Mouse (Mus musculus) liver, embryonic 14.5 days (tissue): ENCODE measurements around the gene Vmn1r7. TPM values are rescaled to one million over a fixed set of nuclear protein-coding genes. Genes with fewer than 3 reads are reported as not detected.

ENCODE experiments used
- ATAC-seq: fragments of 200-750 bp; cut with Nextera tagmentation; 2 replicates; pipeline ENCODE4 v1.8.0; 2017; ENCODE audit warnings: moderate number of reproducible peaks, mild to moderate bottlenecking, moderate library complexity; ENCODE audit not compliant: insufficient read depth
- DNase-seq, 3 experiments: peaks; one replicate each; pipeline ENCODE4 v3.0.0-alpha.2; 2012 to 2013; ENCODE audit warnings: low read depth in 3 of 3, low spot score in 3 of 3
- H3K27ac ChIP-seq: fragments of 300-500 bp; sonication (generic); 2 replicates; pipeline ENCODE4 v1.5.1; 2014; ENCODE audit warnings: moderate library complexity, mild to moderate bottlenecking, control low read depth, inconsistent platforms
- H3K27me3 ChIP-seq: fragments of 300-500 bp; sonication (generic); 2 replicates; pipeline ENCODE4 v1.6.1; 2014; ENCODE audit warnings: mild to moderate bottlenecking, low read length, moderate library complexity; ENCODE audit not compliant: control insufficient read depth, insufficient read depth
- H3K36me3 ChIP-seq: fragments of 300-500 bp; sonication (generic); replicated peaks from 2 replicates; pipeline ENCODE4 v1.6.1; 2014; ENCODE audit warnings: low read depth; ENCODE audit not compliant: control insufficient read depth, insufficient read depth
- H3K4me1 ChIP-seq, 2 experiments: fragments of 200-500 bp in 1 of 2; fragments of 300-500 bp in 1 of 2; sonication (generic) in 1 of 2; replicated peaks; 2 replicates each; pipeline ENCODE4 v1.6.1; 2012 to 2014; ENCODE audit warnings: antibody characterized with exemption in 1 of 2, inconsistent platforms in 1 of 2, low read length in 1 of 2; ENCODE audit not compliant: control insufficient read depth in 2 of 2, insufficient read depth in 2 of 2
- H3K4me2 ChIP-seq: fragments of 300-500 bp; sonication (generic); 2 replicates; pipeline ENCODE4 v1.6.1; 2014; ENCODE audit warnings: low read depth, mild to moderate bottlenecking, control low read depth, moderate library complexity
- H3K4me3 ChIP-seq, 2 experiments: fragments of 200-500 bp in 1 of 2; fragments of 300-500 bp in 1 of 2; sonication (generic) in 1 of 2; 2 replicates each; pipeline ENCODE4 v1.5.1; 2012 to 2014; ENCODE audit warnings: low read depth in 2 of 2, low read length in 2 of 2, mild to moderate bottlenecking in 2 of 2, control low read depth in 1 of 2, inconsistent platforms in 1 of 2, moderate library complexity in 1 of 2; ENCODE audit not compliant: insufficient read depth in 1 of 2
- H3K9ac ChIP-seq: fragments of 300-500 bp; sonication (generic); replicated peaks from 2 replicates; pipeline ENCODE4 v1.6.1; 2014; ENCODE audit warnings: mild to moderate bottlenecking, control low read depth, moderate library complexity
- H3K9me3 ChIP-seq: fragments of 300-500 bp; sonication (generic); 2 replicates; pipeline ENCODE4 v1.6.1; 2016; ENCODE audit warnings: low read length, mixed read lengths; ENCODE audit not compliant: control insufficient read depth
- CTCF ChIP-seq: IDR thresholded peaks from 2 replicates; pipeline ENCODE4 v1.5.1; 2016; ENCODE audit warnings: antibody characterized with exemption, low read depth, control low read depth
- EP300 ChIP-seq: IDR thresholded peaks from 2 replicates; pipeline ENCODE4 v1.6.1; 2016; ENCODE audit warnings: antibody characterized with exemption, low read depth
- WGBS: fragments of 180-500 bp; shearing (Covaris S2); extraction: QIAGEN DNeasy Blood & Tissue Kit; methylation state at CpG from one replicate; pipeline ENCODE4 v1.1.7; 2014; ENCODE audit not compliant: insufficient replicate concordance; 5-methylcytosine and 5-hydroxymethylcytosine counted together
- polyA plus RNA-seq, 2 experiments: library from polyadenylated mRNA; depleted of rRNA in 1 of 2; stranded (reverse) in 1 of 2; unstranded in 1 of 2; fragments of >200 nt; fragmentation: Nextera tagmentation in 1 of 2; extraction: Ambion mirVana in 1 of 2; gene quantifications; 2 replicates each; pipeline versions ENCODE4 v1.2.1 to v1.2.3; 2012 to 2014

Vmn1r7 gene
- polyA plus RNA-seq, 2 experiments: not detected

DNA sequence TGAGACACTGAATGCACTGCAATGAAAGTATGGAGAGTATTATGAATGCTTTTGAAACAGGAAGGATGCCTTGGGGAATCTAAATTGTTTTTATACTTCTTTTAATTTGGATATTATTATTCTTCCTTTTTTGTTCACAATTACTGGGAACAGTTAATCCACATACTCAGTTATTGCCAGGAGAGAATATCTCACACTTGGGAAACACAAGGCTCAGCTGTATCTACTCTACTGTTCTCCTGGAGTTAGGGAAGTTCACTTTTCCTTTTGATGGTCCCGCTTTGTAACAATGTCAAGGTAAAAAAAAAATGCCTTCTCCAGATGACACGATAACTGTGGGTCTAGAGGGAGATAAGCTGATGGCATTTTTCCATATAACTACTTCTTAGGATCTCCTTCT lies 28.2 kb downstream of the Vmn1r7 start, which contains the start of gene Vmn1r6:
Vmn1r6 (plus strand) TSS at position 301 of the 400 bp plus-strand sequence.
- Histone ChIP-seq H3K4me3 (no peak within 1 kb of the TSS), H3K27me3 (no peaks in the 10 kb centered on the region)
- ATAC-seq: no peak

More for the DNA sequence above, 28.2 kb downstream of the Vmn1r7 start, which contains the start of gene Vmn1r6:
- H3K27ac ChIP-seq: no peak within 1 kb of the TSS
- no peaks in the 10 kb centered on the region for H3K9me3 ChIP-seq
- TF ChIP-seq CTCF: no peak
- no peak for TF ChIP-seq EP300
- H3K36me3 ChIP-seq: no peaks in the 10 kb centered on the region
- no peak for DNase-seq
- H3K4me1 ChIP-seq: no peaks in the 10 kb centered on the region
- H3K9ac ChIP-seq: no peak within 1 kb of the TSS
- no peak within 1 kb of the TSS for H3K4me2 ChIP-seq
- WGBS: 46% methylated on average over 2 of the region's 2 CpGs

Other genes with a start within 250 kb of the Vmn1r7 start
- 7.3 and 10.6 TPM in 2 replicates for gene Kbtbd2, start 227.5 kb downstream of the Vmn1r7 start, polyA plus RNA-seq (2012; rRNA removed)
- gene Kbtbd2, start 227.5 kb downstream of the Vmn1r7 start, polyA plus RNA-seq (2014; fragmentation: Nextera tagmentation; extraction: Ambion mirVana): 7.3 and 8.7 TPM in 2 replicates
- gene Fkbp9, start 193.3 kb downstream of the Vmn1r7 start, polyA plus RNA-seq (2012; rRNA removed): 11.4 and 15.3 TPM in 2 replicates
- 19.1 and 20.3 TPM in 2 replicates for gene Fkbp9, start 193.3 kb downstream of the Vmn1r7 start, polyA plus RNA-seq (2014; fragmentation: Nextera tagmentation; extraction: Ambion mirVana)
- 55.6 and 84.0 TPM in 2 replicates for gene Nt5c3, start 101.4 kb downstream of the Vmn1r7 start, polyA plus RNA-seq (2012; rRNA removed)
- 255 and 257 TPM in 2 replicates for gene Nt5c3, start 101.4 kb downstream of the Vmn1r7 start, polyA plus RNA-seq (2014; fragmentation: Nextera tagmentation; extraction: Ambion mirVana)
- gene Vmn1r4, start 101.3 kb downstream of the Vmn1r7 start, polyA plus RNA-seq (2012; rRNA removed): 0.10 and 0.13 TPM in 2 replicates
- gene Vmn1r4, start 101.3 kb downstream of the Vmn1r7 start, polyA plus RNA-seq (2014; fragmentation: Nextera tagmentation; extraction: Ambion mirVana): 0.11 and 0.28 TPM in 2 replicates
- gene Vmn1r5, start 55.1 kb downstream of the Vmn1r7 start, polyA plus RNA-seq (2012; rRNA removed): not detected in 2 replicates
- gene Vmn1r5, start 55.1 kb downstream of the Vmn1r7 start, polyA plus RNA-seq (2014; fragmentation: Nextera tagmentation; extraction: Ambion mirVana): not detected in 2 replicates
- gene Vmn1r6, start 28.1 kb downstream of the Vmn1r7 start, polyA plus RNA-seq (2012; rRNA removed): not detected in 2 replicates
- not detected in 2 replicates for gene Vmn1r6, start 28.1 kb downstream of the Vmn1r7 start, polyA plus RNA-seq (2014; fragmentation: Nextera tagmentation; extraction: Ambion mirVana)
- gene Vmn1r8, start 7.0 kb upstream of the Vmn1r7 start, polyA plus RNA-seq (2012; rRNA removed): not detected in 2 replicates
- gene Vmn1r8, start 7.0 kb upstream of the Vmn1r7 start, polyA plus RNA-seq (2014; fragmentation: Nextera tagmentation; extraction: Ambion mirVana): not detected in 2 replicates
- not detected in 2 replicates for gene Vmn1r9, start 41.5 kb upstream of the Vmn1r7 start, polyA plus RNA-seq (2012; rRNA removed)
- 0.01 TPM in 1 of 2 replicates, not detected in the other for gene Vmn1r9, start 41.5 kb upstream of the Vmn1r7 start, polyA plus RNA-seq (2014; fragmentation: Nextera tagmentation; extraction: Ambion mirVana)
- not detected in 2 replicates for gene Vmn1r10, start 84.1 kb upstream of the Vmn1r7 start, polyA plus RNA-seq (2012; rRNA removed)
- gene Vmn1r10, start 84.1 kb upstream of the Vmn1r7 start, polyA plus RNA-seq (2014; fragmentation: Nextera tagmentation; extraction: Ambion mirVana): not detected in 2 replicates
- not detected in 2 replicates for gene Vmn1r11, start 108.1 kb upstream of the Vmn1r7 start, polyA plus RNA-seq (2012; rRNA removed)
- gene Vmn1r11, start 108.1 kb upstream of the Vmn1r7 start, polyA plus RNA-seq (2014; fragmentation: Nextera tagmentation; extraction: Ambion mirVana): not detected in 2 replicates
- gene Vmn1r12, start 131.6 kb upstream of the Vmn1r7 start, polyA plus RNA-seq (2012; rRNA removed): not detected in 2 replicates
- gene Vmn1r12, start 131.6 kb upstream of the Vmn1r7 start, polyA plus RNA-seq (2014; fragmentation: Nextera tagmentation; extraction: Ambion mirVana): not detected in 2 replicates
- not detected in 2 replicates for gene Vmn1r13, start 178.0 kb upstream of the Vmn1r7 start, polyA plus RNA-seq (2012; rRNA removed)
- gene Vmn1r13, start 178.0 kb upstream of the Vmn1r7 start, polyA plus RNA-seq (2014; fragmentation: Nextera tagmentation; extraction: Ambion mirVana): not detected in 2 replicates
- not detected in 2 replicates for gene Vmn1r14, start 206.4 kb upstream of the Vmn1r7 start, polyA plus RNA-seq (2012; rRNA removed)
- gene Vmn1r14, start 206.4 kb upstream of the Vmn1r7 start, polyA plus RNA-seq (2014; fragmentation: Nextera tagmentation; extraction: Ambion mirVana): not detected in 2 replicates
- not detected in 2 replicates for gene Vmn1r15, start 232.6 kb upstream of the Vmn1r7 start, polyA plus RNA-seq (2012; rRNA removed)
- gene Vmn1r15, start 232.6 kb upstream of the Vmn1r7 start, polyA plus RNA-seq (2014; fragmentation: Nextera tagmentation; extraction: Ambion mirVana): not detected in 2 replicates